Mouse (Mus musculus): ENCODE measurements around the gene Tecpr1.

DNA sequence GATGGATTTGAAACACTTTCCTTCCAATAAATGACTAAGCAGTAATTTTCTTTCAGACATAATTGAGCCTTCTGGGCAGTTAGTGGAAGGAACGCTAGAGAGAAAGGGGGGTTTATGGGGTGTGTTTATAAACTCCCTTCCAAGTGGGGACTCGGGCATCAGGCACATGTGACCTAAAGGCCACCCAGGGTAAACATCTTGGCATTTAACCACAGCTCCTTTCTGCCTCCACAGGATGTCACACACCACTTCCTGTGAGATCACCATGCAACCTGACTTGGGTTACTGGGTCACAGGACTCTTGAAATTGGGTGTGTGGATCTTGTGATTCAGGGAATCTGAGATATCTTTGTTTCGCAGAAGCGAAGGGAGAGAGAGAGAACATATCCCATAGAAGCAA is 2.1 kb downstream of the Tecpr1 start:
- TF ChIP-seq CTCF (IDR thresholded peaks at IDR 0.05; ENCODE audit: control insufficient read depth, insufficient read depth, insufficient replicate concordance, low read depth, low read length) (no peak), POLR2A (IDR thresholded peaks at IDR 0.05; ENCODE audit: control insufficient read depth, low read depth, low read length) (no peak)
